Mouse (Mus musculus) fat pad, adult 2 months (tissue): ENCODE results near the gene Grin2a.
"Not testable (repeated sequence)": the region's sequence is repeated elsewhere in the genome, so short reads cannot be mapped to it uniquely, and the experiment has no call there.

ENCODE experiments used
- DNase-seq: peaks from one replicate; pipeline ENCODE4 v3.0.0-alpha.2; 2011; ENCODE audit warnings: low read depth, low spot score; ENCODE audit errors: extremely low read depth

Grin2a gene

GRCm38 (mm10) chr16:9665896-9666295 is 329.5 kb downstream of the Grin2a start:
- no peak for DNase-seq

DNA sequence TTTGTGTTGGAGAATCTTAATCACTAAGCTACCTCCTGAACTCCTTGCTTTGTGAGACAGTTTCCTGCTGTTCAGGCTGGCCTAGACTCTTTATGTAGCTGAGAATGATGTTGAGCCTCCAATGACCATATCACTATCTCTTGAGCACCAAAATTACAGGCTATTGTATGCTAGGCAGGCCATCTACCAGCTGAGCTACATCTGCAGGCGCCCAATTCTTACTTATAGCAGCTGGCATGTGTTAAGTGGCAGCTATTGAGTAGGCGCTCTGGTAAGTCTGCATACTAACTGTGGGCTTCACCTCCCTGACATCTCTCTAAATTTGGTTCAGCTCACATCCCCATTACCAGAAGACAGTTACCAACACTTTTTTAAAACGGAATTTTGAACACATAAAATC is 331.3 kb downstream of the Grin2a start:
- DNase-seq = no peak

- no peak for DNase-seq
These were observed 331.9 kb downstream of the Grin2a start for GRCm38 (mm10) chr16:9663508-9663907.

DNA sequence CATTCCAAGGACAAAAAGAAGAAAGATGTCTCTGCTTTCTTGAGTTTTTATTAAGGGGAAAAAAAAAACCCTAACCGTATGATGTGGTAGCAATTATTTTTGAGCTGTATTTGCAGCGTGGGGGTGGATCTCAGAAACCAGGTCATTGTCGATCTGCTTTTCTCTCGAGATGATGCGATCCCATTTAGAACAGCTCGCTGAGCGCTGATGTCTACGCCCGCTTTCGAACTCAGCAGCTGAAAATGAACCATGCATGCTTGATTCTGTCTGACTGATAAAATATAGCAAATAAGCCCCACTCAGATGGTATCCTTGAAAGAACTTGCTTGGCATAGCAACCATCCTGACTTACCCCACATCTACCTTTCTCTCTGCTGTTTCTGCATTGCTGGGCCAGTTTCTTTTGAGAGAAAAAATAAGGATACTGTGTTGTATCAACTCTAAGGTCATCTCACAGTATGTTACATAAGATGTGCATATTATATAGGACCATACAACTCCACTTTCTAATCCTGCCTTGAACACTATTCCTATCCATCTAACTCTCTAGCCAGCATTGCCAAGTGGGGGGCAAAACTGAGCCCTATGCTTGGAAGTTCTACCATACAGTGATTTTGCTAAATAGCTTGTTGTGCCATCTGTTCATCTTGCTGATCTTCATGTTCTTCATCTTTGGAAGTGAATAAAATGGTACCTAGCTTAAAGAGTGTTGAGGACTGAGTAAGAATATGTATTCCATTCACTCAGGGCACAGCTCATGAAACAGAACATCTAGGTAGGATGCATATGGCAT is 369.5 kb downstream of the Grin2a start:
- DNase-seq = no peak

DNA sequence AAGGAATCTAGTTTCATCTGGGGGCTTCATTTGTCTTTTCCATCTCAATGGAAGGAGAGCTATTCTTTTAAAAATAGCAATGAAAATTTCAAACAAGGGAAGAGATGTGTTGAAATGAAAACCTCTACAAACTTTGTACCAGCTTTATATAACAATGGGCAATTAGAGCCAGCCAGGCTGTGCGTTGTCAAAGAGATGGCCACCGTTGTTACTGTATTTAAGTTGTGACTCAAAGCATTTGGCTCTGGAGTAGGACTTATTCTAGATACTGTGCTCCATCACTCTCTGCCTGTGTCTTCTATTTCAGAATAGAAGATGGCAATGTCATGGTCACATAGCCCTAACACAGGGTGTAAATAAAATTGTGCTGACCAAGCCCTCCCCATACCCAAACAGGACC is 371.0 kb downstream of the Grin2a start:
- no peak for DNase-seq

GRCm38 (mm10) chr16:9618206-9618605 is 377.2 kb downstream of the Grin2a start:
- DNase-seq = no peak

- DNase-seq = no peak
These were observed 378.1 kb downstream of the Grin2a start for GRCm38 (mm10) chr16:9617215-9617614.

DNA sequence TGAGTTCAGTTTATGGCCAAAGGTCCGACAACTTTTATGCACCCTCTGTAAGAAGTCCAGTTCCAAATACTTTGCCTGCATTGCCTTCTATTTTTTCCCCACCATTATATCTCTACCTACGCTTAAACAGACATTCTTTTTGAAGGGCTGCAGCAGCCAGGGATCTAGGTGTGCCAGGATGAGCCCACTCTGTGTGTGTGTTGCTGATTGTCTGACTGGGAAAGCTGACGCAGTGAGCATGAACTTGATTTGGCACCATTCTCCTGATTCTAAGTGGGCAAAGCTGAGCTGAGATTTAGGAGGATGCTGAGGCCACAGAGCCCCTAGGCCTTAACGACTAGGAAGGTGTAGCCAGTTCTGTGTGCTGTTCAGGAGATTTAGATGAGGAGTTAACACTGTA is 378.6 kb downstream of the Grin2a start:
- DNase-seq = no peak

DNA sequence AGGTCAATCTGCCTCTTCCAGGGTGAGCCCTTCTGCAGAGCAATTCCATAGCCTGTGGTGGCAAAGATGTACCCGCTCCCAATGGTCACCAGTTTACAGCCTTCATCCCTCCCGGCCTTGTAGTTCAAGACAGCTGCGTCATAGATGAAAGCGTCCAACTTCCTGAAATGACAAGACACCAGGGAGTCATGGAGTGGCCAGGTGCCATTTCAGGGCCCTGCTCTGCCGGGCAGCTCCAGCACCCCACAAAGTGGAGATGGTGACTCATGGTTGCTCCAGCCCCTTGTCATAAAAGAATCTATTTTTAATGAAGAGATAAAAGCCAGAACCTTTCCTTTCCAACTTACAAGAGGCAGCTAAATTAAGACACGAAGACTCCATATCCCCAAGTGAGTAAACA is 382.8 kb downstream of the Grin2a start:
- DNase-seq = not testable (repeated sequence)

- no peak for DNase-seq
These were observed 387.9 kb downstream of the Grin2a start for GRCm38 (mm10) chr16:9607432-9607831.

GRCm38 (mm10) chr16:9603983-9604382 is 391.4 kb downstream of the Grin2a start:
- DNase-seq = no peak

DNA sequence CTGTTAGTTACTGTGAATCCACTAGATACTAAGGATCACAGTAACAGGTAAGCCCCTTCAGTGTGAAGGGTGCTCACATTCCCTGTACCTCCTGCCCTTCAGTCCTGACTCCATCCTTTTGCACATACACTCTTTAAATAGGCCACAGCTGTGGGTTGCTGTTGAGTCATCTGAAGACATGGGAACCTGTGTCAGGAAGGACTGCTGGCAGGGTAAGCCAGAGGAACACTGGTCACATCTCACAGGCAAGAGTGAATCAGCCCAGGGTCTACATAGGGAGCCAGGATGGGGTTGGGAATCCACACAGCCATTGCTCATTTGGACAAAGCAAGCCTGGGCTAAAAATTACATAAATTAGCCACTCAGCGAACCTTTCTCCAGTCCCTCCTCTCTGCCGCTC is 392.8 kb downstream of the Grin2a start:
- no peak for DNase-seq

DNA sequence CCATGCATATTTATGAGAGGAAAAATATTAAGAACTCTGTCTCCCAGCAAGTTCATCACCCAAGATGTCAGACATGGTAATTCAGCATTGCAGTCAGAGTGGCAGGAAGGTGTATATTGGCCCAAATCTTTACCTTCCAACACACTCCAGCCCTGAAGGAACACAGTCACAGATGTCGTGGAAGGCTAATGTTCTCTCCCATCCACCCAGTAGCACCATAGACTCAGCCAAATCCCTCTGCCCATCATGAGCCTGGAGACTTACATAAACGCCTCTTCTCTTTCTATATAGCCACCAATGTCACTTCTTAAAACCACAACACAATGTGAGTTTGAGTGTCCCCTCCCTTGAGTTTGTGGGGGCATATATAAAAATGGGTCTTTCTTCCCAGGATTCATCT is 406.2 kb downstream of the Grin2a start:
- DNase-seq = no peak

- DNase-seq = no peak
These were observed 406.9 kb downstream of the Grin2a start for GRCm38 (mm10) chr16:9588431-9588830.

DNA sequence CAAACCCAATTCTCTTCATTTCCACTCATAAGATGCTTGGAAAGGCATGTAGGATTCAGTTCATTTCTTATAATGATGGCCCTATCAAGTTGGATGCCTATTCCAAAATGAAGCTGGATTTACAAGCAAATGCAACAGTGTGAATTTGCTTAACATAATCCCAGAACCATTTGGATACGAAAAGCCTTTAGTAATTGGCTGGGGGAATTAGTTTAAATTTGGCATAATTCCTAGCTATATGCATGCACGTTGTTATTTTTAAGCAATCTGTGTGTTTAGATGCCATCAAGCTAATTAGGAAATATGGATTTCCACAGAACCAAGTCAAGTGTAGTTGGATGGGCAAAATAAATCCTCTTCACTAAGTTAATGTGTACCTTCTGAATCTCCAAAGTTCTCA is 411.4 kb downstream of the Grin2a start:
- no peak for DNase-seq

- DNase-seq = no peak
These were observed 423.6 kb downstream of the Grin2a start for GRCm38 (mm10) chr16:9571793-9572192.

GRCm38 (mm10) chr16:9567286-9567685 is 428.1 kb downstream of the Grin2a start:
- no peak for DNase-seq

DNA sequence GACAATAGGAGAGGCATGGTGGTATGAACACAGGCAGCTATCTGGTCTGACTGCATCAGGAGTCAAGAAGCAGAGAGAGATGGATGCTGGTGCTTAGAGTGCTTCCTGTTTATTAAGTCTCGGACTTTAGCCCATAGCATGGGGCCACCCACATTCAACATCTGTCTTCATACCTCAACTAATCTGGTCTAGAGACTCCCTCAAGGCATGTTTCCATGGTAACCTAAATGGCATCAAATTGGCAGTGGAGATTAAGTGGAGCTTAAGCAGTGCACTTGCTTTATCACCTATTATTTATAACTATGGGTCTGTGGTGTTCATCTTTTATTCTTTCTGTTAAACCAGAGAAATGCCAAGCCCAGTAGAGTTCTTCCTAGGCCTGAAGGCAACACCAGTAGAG is 433.5 kb downstream of the Grin2a start:
- DNase-seq = no peak

GRCm38 (mm10) chr16:9535196-9535595 is 460.2 kb downstream of the Grin2a start:
- no peak for DNase-seq

DNA sequence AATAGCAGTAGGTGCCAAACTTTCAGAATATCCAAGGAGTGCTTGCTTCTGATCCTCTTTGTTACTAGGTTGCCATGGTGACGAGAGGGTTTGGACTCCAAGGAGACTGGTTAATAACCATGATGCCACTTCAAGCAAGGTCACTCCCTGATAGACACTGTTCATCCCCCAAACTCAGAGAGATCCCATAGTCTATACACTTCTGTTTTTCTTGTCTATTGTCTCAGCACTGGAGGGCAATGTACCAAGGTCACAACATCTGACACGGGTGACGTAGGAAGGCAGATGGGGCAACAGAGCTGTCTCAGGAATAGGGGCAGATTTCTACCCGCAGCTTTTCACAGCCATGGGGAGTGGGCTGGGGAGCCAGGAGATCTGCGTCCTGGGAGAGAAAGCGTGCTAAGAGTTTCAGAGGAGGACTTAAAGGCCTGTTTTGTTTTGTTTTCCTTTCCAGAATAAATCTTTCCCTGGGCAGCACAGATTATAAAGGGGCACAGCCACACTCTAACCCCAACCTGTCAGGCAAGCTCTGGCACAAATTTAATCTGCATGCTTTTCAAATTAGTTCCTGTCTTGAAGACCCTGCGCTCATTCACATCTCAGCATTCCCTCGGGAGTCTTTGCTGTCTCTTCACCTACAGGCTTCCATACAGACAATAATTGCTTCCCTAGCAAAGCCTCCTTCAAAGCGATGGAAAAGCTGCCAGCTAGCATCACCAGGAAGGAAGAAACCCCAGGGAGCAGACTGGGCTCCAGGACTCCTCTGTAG is 461.6 kb downstream of the Grin2a start:
- no peak for DNase-seq

DNA sequence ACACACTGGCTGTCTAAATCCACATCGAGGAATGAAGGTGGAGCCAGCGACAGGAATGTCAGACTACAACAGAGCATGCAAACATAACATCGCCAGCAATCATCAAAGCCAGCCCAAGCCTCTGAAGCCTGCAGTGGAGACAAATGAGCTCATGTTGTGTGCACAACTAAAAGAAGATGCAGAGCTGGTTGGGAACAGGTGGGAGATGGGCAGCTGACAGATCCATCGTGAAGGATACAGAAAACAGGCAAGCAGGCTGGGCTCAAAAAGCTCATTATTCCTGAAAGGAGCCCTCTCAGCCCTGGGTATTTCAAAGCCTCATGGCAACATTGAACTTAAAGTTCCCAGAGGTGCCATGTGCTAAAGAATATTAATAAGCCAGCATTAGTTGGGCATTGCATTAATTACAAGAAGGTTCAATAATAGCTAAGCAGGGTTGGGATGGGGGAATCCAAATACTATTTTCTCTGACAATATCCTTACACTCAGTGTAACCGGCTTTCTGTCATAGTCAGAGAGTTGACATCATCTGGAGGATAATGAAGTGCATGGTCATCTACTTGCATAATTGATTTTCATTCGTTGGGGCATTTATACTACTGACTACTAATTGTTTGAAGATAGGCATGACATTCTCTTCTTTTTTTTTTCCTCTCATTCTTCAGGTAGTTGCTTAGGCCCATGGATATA is 462.4 kb downstream of the Grin2a start:
- no peak for DNase-seq

DNA sequence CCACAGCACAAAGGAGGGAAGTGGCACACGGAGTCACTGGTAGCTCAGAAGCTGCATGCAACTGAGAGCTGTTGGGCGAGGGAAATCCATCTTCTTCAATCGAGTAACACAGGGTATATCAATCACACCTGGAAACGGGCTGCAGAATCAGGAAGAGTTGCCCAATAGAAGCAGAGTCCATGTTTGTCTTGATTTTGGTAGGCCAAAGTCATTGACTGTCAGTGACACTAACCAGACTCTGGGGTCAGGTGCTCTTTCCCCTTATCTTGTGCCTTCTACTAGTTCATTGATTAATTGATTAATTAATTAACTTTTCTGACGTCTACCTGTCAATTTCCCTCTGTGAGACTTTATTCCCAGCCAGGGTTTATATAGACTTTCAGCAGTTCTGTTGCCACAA is 468.1 kb downstream of the Grin2a start:
- DNase-seq = no peak
